Mouse (Mus musculus) liver, adult 2 months (tissue): ENCODE measurements around the gene Bpifc.

Experiments
- CTCF ChIP-seq: fragments of 200-500 bp; IDR thresholded peaks from 2 replicates; pipeline ENCODE4 v1.5.1; 2011; ENCODE audit warnings: low read depth, low read length, control low read depth
- POLR2A ChIP-seq: fragments of 200-500 bp; IDR thresholded peaks from 2 replicates; pipeline ENCODE4 v1.6.1; 2011; ENCODE audit warnings: low read length, control low read depth; ENCODE audit not compliant: insufficient read depth; ENCODE audit errors: extremely low read depth

DNA sequence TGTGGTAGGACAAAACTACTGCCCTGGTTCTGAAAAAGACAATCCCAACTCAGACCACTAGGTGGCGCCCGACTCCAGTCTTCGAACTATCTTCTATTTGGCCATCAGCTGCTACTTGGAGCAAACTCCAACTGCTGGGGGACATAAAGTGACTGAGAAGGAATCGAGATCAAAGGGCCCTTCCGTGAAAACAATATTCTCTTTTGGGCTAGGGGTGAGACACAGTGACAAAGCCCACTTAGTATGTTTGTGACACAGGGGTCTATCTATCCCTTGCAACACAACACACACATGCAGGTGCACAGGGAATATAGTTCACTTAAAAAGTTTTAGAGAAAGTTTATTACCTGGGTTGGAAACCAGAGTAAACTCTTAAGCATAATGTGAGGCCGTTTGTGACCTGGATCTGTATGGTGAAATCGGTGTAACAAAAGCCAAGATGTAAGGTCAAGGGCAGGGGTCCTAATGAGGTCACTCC is 43.5 kb downstream of the Bpifc start:
- TF ChIP-seq CTCF (peak; percentile 64; the same call in 1 of the 2 replicates), POLR2A (no peak)
